Mouse (Mus musculus): ENCODE results near the gene Rabgap1l. TPM values are rescaled to one million over a fixed set of nuclear protein-coding genes. Genes with fewer than 3 reads are reported as not detected.

The Rabgap1l gene
- polyA plus RNA-seq, 1 experiment from 2014 or later: 31.4 TPM

DNA sequence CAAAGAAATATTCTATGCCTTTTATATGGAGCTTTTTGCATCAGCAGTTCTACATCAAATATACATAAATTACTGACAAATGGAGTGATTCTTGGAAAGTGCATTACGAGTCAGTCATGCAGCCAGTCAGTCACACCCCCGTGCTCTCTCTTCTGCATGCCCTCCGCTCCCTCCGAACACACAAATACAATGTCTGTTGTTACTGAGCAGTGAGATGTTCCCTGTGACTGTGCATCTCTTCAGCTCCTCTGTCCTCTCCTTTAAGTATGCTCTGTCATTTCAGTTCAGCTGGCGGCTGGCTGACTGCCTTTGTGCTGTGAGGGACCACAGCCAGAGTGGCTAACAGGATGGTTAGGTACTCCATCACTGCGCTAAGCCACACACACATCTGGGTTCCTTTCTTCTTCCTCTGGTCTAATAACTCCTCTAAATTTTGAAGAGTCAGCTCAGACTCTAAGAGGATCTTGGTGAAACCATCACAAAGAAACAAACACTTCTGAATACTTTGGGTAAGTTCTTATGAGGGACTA, 488.0 kb downstream of the Rabgap1l start:
- Histone ChIP-seq H3K4me3 (ENCODE audit: low read depth, low read length) (no peak overlapping the region), H3K36me3 (ENCODE audit: insufficient read depth, low read length) (no peaks in the 10 kb centered on the region), H3K9ac (replicated peaks; ENCODE audit: low read depth) (no peak overlapping the region), H3K27me3 (replicated peaks; ENCODE audit: insufficient read depth, low read length) (no peaks in the 10 kb centered on the region), H3K4me1 (ENCODE audit: insufficient read depth, low read depth, low read length) (0 out of 2 replicates have a peak, but pooled peaks cover 6% of the 10 kb centered on the region), H3K9me3 (ENCODE audit: low read length) (no peaks in the 10 kb centered on the region), H3K4me2 (replicated peaks; ENCODE audit: low read depth, low read length) (no peak overlapping the region), H3K27ac (ENCODE audit: low read length) (no peak overlapping the region)
- DNase-seq (ENCODE audit: low spot score): no peak
- no peak for TF ChIP-seq CTCF (IDR thresholded peaks at IDR 0.05)
- TF ChIP-seq EP300 (IDR thresholded peaks at IDR 0.05): no peak
- ATAC-seq: no peak
- 71% methylated on average over 6 of the region's 6 CpGs for WGBS

DNA sequence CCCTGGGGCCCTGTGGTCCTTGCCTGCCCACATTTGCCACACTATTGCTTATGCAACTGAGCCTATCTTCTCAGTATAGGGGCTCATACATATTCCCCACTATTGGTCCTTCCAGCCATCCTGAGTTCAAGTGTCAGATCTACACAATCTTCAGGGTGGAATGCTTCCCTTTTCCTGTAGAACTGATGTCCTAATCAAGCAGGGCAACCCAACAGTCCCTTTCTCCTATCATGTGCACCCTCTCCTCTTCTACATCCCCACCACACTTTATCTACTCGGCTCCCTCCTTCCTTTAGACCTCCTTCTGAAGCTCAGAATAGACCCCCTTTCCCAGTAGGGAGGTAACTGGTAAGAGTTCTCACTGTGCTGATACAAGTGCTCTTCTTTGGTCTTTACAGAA, 490.7 kb downstream of the Rabgap1l start:
- no peak for ATAC-seq
- Histone ChIP-seq H3K4me2 (replicated peaks; ENCODE audit: low read depth, low read length) (no peak overlapping the region), H3K4me1 (ENCODE audit: insufficient read depth, low read depth, low read length) (0 out of 2 replicates have a peak, but pooled peaks cover 3% of the 10 kb centered on the region), H3K27ac (ENCODE audit: low read length) (no peak overlapping the region), H3K4me3 (ENCODE audit: low read depth, low read length) (no peak overlapping the region), H3K36me3 (ENCODE audit: insufficient read depth, low read length) (no peaks in the 10 kb centered on the region), H3K27me3 (replicated peaks; ENCODE audit: insufficient read depth, low read length) (no peaks in the 10 kb centered on the region), H3K9me3 (ENCODE audit: low read length) (no peaks in the 10 kb centered on the region), H3K9ac (replicated peaks; ENCODE audit: low read depth) (no peak overlapping the region)
- no peak for DNase-seq (ENCODE audit: low spot score)
- TF ChIP-seq CTCF (IDR thresholded peaks at IDR 0.05) (no peak), EP300 (IDR thresholded peaks at IDR 0.05) (no peak)
- WGBS: 79% methylated on average over 1 of the region's 1 CpGs

DNA sequence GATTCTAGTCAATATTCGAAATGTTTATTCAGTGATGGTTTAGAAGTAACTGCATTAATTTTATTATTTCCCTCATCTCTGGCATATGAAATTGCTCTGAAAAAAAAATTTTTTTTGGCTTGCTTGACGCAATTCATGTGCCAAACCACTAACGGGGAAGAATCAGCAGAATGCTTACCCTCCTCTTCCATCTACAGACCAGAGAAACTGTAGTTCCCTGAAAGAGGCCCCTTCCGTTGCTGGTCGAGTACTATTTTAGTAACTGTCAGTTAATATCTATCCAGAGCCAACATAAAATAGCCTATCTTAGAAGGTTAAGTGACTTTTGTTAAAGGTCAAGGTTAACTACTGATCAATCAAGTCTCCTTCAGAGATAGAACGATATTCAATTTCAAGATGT, 491.9 kb downstream of the Rabgap1l start:
- WGBS: 47% methylated on average over 6 of the region's 6 CpGs
- no peaks in the 10 kb centered on the region for H3K9me3 ChIP-seq (ENCODE audit: low read length)
- no peak overlapping the region for H3K4me2 ChIP-seq (replicated peaks; ENCODE audit: low read depth, low read length)
- H3K4me1 ChIP-seq (ENCODE audit: insufficient read depth, low read depth, low read length): no peaks in the 10 kb centered on the region
- H3K9ac ChIP-seq (replicated peaks; ENCODE audit: low read depth): no peak overlapping the region
- no peak overlapping the region for H3K27ac ChIP-seq (ENCODE audit: low read length)
- TF ChIP-seq CTCF (IDR thresholded peaks at IDR 0.05) (no peak), EP300 (IDR thresholded peaks at IDR 0.05) (no peak)
- H3K4me3 ChIP-seq (ENCODE audit: low read depth, low read length): no peak overlapping the region
- no peak for ATAC-seq
- no peaks in the 10 kb centered on the region for H3K27me3 ChIP-seq (replicated peaks; ENCODE audit: insufficient read depth, low read length)
- no peak for DNase-seq (ENCODE audit: low spot score)
- no peaks in the 10 kb centered on the region for H3K36me3 ChIP-seq (ENCODE audit: insufficient read depth, low read length)

DNA sequence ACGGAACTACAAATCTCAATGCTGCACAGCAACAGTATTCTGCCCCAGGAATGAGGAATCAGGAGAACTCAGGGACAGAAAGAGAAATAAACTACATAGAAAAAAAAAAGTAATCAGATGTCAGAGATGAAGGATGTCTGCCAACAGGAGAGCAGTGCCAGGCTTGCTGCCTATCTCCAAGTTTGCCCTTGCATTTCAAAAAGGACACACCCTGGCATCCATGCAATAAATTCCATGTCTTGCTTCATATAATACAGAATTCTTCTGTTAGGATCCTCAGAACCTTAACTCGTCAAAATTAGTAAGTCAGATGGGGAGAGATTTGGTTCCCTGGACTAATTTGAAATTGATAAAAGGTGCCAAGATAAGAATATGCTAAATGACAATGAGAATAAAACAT, 492.3 kb downstream of the Rabgap1l start:
- WGBS: 78% methylated on average over 2 of the region's 2 CpGs
- H3K4me2 ChIP-seq (replicated peaks; ENCODE audit: low read depth, low read length): no peak overlapping the region
- H3K36me3 ChIP-seq (ENCODE audit: insufficient read depth, low read length): no peaks in the 10 kb centered on the region
- no peak for DNase-seq (ENCODE audit: low spot score)
- H3K27ac ChIP-seq (ENCODE audit: low read length): no peak overlapping the region
- H3K4me1 ChIP-seq (ENCODE audit: insufficient read depth, low read depth, low read length): no peaks in the 10 kb centered on the region
- no peak for ATAC-seq
- H3K4me3 ChIP-seq (ENCODE audit: low read depth, low read length): no peak overlapping the region
- no peaks in the 10 kb centered on the region for H3K9me3 ChIP-seq (ENCODE audit: low read length)
- H3K9ac ChIP-seq (replicated peaks; ENCODE audit: low read depth): no peak overlapping the region
- TF ChIP-seq CTCF (IDR thresholded peaks at IDR 0.05) (no peak), EP300 (IDR thresholded peaks at IDR 0.05) (no peak)
- H3K27me3 ChIP-seq (replicated peaks; ENCODE audit: insufficient read depth, low read length): no peaks in the 10 kb centered on the region

DNA sequence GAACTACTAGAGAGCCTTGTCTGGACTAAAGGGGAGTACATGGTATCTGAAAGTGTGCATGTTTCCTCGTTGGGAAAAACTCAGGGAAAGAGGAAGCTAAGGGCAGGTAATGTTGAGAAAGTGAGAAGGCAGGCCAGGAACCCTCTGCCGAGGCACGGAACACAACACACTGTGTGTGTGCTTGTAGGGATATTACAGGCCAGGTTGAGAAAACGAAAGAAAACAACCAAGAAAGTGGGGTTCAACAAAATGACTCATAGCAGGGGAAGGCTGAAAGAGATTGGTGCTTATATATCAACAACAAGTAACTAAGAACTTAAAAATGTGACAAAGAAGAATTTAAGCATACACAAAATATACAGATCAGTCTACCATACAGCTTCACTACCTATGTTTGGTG, 493.0 kb downstream of the Rabgap1l start:
- 68% methylated on average over 4 of the region's 4 CpGs for WGBS

DNA sequence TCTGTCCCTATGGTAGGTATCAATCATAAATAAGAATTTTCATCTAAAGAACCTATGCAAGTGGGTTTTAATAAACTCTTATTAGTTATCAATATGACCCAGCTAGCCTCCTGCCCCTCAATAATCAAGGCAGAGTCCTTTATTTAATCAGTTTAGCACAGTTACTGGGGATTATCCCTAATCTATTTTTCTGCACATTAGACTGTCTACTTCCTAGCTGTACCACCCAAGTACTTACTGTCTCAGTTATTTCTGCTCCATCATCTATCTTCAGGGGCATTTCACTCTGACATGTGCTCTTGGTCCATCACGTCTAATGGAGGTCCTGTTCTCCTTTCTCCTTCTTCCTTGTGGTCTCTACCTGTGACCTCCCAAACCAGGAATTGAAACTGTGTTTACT, 494.1 kb downstream of the Rabgap1l start:
- Histone ChIP-seq H3K9me3 (ENCODE audit: low read length) (no peaks in the 10 kb centered on the region), H3K4me2 (replicated peaks; ENCODE audit: low read depth, low read length) (no peak overlapping the region), H3K36me3 (ENCODE audit: insufficient read depth, low read length) (no peaks in the 10 kb centered on the region), H3K4me3 (ENCODE audit: low read depth, low read length) (no peak overlapping the region), H3K27me3 (replicated peaks; ENCODE audit: insufficient read depth, low read length) (no peaks in the 10 kb centered on the region), H3K27ac (ENCODE audit: low read length) (no peak overlapping the region), H3K9ac (replicated peaks; ENCODE audit: low read depth) (no peak overlapping the region), H3K4me1 (ENCODE audit: insufficient read depth, low read depth, low read length) (no peaks in the 10 kb centered on the region)
- WGBS: 53% methylated on average over 1 of the region's 1 CpGs
- ATAC-seq (no peak), DNase-seq (ENCODE audit: low spot score) (no peak)
- TF ChIP-seq EP300 (IDR thresholded peaks at IDR 0.05) (no peak), CTCF (IDR thresholded peaks at IDR 0.05) (no peak)

More for the DNA sequence above, 493.0 kb downstream of the Rabgap1l start:
- ATAC-seq (no peak), DNase-seq (ENCODE audit: low spot score) (no peak)
- TF ChIP-seq CTCF (IDR thresholded peaks at IDR 0.05) (no peak), EP300 (IDR thresholded peaks at IDR 0.05) (no peak)
- Histone ChIP-seq H3K9me3 (ENCODE audit: low read length) (no peaks in the 10 kb centered on the region), H3K4me1 (ENCODE audit: insufficient read depth, low read depth, low read length) (no peaks in the 10 kb centered on the region), H3K36me3 (ENCODE audit: insufficient read depth, low read length) (no peaks in the 10 kb centered on the region), H3K27ac (ENCODE audit: low read length) (no peak overlapping the region), H3K27me3 (replicated peaks; ENCODE audit: insufficient read depth, low read length) (no peaks in the 10 kb centered on the region), H3K4me3 (ENCODE audit: low read depth, low read length) (no peak overlapping the region), H3K4me2 (replicated peaks; ENCODE audit: low read depth, low read length) (no peak overlapping the region), H3K9ac (replicated peaks; ENCODE audit: low read depth) (no peak overlapping the region)

DNA sequence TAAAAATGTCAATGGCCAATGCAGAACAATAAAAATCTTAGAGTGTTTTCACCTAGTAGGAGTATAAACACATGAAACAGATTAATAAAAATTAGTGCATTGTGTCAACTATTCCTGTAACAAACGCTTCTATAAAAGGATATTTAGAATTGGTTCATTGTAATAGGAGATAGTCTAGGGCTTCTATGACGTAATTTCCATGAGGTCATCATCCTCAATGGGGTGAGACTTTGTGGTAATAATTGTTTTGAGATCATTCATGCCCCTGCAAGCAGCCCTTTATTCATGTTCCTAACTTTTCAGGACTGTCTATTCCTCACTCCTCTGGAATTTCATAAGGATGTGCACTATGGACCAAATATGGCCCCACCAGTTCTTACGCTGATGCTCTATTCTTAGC, 495.3 kb downstream of the Rabgap1l start:
- Histone ChIP-seq H3K27ac (ENCODE audit: low read length) (no peak overlapping the region), H3K9ac (replicated peaks; ENCODE audit: low read depth) (no peak overlapping the region), H3K36me3 (ENCODE audit: insufficient read depth, low read length) (no peaks in the 10 kb centered on the region), H3K4me1 (ENCODE audit: insufficient read depth, low read depth, low read length) (no peaks in the 10 kb centered on the region), H3K27me3 (replicated peaks; ENCODE audit: insufficient read depth, low read length) (no peaks in the 10 kb centered on the region), H3K4me2 (replicated peaks; ENCODE audit: low read depth, low read length) (no peak overlapping the region), H3K9me3 (ENCODE audit: low read length) (no peaks in the 10 kb centered on the region), H3K4me3 (ENCODE audit: low read depth, low read length) (no peak overlapping the region)
- DNase-seq (ENCODE audit: low spot score) (no peak), ATAC-seq (no peak)
- no peak for TF ChIP-seq CTCF (IDR thresholded peaks at IDR 0.05)
- TF ChIP-seq EP300 (IDR thresholded peaks at IDR 0.05): no peak
- WGBS: 80% methylated on average over 3 of the region's 3 CpGs
